Mouse (Mus musculus): ENCODE measurements around the gene Slc30a9. TPM values are rescaled to one million over a fixed set of nuclear protein-coding genes. Genes with fewer than 3 reads are reported as not detected.

Slc30a9 gene
- polyA plus RNA-seq, 1 experiment: 138 TPM

GRCm38 (mm10) chr5:67299847-67300412 is 6.8 kb upstream of the Slc30a9 start:
- Histone ChIP-seq H3K27ac (replicated peaks; ENCODE audit: low read depth, low read length) (no peak overlapping the region), H3K4me3 (ENCODE audit: insufficient read depth, low read depth, low read length) (no peak overlapping the region), H3K4me1 (ENCODE audit: control insufficient read depth, insufficient read depth, insufficient read length, low read length) (no peaks in the 10 kb centered on the region)

- H3K4me3 ChIP-seq (ENCODE audit: insufficient read depth, low read depth, low read length): no peak overlapping the region
- no peak overlapping the region for H3K27ac ChIP-seq (replicated peaks; ENCODE audit: low read depth, low read length)
- H3K4me1 ChIP-seq (ENCODE audit: control insufficient read depth, insufficient read depth, insufficient read length, low read length): no peaks in the 10 kb centered on the region
Measured at GRCm38 (mm10) chr5:67300926-67301597, 5.7 kb upstream of the Slc30a9 start.

DNA sequence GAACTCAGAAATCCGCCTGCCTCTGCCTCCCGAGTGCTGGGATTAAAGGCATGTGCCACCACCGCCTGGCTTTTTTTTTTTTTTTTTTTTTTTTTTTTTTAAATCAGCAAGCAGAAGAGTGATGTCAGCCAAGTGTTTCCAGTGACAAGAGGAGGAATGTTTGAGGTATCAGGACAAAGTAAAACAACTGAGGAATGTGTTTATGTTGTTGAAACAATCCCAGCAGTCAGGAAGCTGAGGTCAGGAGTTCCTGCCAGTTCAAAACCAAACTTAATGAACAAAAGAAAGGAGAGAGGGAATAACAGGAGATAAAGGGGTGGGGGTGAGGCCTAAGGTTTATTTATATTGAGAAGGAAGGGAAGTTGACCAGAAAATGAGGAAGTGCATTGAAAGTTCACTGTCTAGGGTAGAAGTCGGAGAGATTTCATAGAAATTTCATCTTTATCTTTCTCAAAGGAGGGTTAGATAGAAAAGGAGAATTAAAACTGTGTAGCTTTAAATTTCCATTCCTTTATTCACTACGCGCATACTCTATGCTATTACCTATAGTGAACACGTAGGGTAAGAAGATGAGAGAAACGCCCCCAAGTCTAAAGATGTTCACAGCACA is 4.9 kb upstream of the Slc30a9 start:
- H3K4me3 ChIP-seq (ENCODE audit: insufficient read depth, low read depth, low read length): no peak overlapping the region
- H3K27ac ChIP-seq (replicated peaks; ENCODE audit: low read depth, low read length): no peak overlapping the region
- no peaks in the 10 kb centered on the region for H3K4me1 ChIP-seq (ENCODE audit: control insufficient read depth, insufficient read depth, insufficient read length, low read length)

- no peak overlapping the region for H3K4me3 ChIP-seq (ENCODE audit: insufficient read depth, low read depth, low read length)
- H3K27ac ChIP-seq (replicated peaks; ENCODE audit: low read depth, low read length): no peak overlapping the region
- no peaks in the 10 kb centered on the region for H3K4me1 ChIP-seq (ENCODE audit: control insufficient read depth, insufficient read depth, insufficient read length, low read length)
Measured at GRCm38 (mm10) chr5:67303816-67304215, 2.9 kb upstream of the Slc30a9 start.

- peak overlapping the region; percentile 97 for H3K4me3 ChIP-seq (ENCODE audit: insufficient read depth, low read depth, low read length)
- H3K27ac ChIP-seq (replicated peaks; ENCODE audit: low read depth, low read length): no peak overlapping the region
- H3K4me1 ChIP-seq (ENCODE audit: control insufficient read depth, insufficient read depth, insufficient read length, low read length): no peaks in the 10 kb centered on the region
Measured at GRCm38 (mm10) chr5:67307659-67308222, 986 bp downstream of the Slc30a9 start.

DNA sequence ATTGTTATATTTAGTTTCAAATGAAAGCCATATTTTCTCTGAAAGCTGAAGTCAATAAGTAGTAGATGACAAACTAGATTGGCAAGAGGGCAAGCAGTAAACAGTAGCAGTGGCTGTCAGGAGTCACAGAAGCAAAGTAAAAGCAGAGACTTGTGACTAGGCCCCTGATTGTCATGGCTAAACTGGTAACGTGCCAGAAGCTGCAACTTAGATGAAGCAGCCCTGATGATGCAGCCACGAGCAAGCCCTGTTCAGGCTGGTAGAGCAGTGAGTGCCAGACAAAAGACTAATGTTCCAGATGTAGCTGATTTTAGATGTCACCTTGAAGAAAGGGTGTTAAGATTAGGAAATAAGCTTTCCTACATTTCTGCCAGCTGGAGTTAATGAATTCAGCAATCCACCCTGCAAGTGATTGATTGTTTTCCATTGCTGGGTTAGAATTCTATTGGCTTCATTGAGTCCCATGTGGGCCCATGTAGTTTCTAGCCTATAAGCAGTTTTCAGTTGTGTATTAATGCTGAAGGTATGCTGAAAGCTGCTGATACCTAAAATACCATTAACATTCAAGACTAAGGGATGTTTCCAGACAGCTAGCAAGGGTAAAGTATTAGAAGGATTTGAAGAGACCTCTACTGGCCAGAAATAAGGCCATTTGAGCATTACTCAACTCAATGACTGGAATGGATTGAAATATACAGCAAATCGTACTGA is 5.2 kb downstream of the Slc30a9 start:
- H3K4me3 ChIP-seq (ENCODE audit: insufficient read depth, low read depth, low read length): no peak overlapping the region
- no peaks in the 10 kb centered on the region for H3K4me1 ChIP-seq (ENCODE audit: control insufficient read depth, insufficient read depth, insufficient read length, low read length)
- H3K27ac ChIP-seq (replicated peaks; ENCODE audit: low read depth, low read length): no peak overlapping the region

GRCm38 (mm10) chr5:67312522-67312851 is 5.7 kb downstream of the Slc30a9 start:
- Histone ChIP-seq H3K4me1 (ENCODE audit: control insufficient read depth, insufficient read depth, insufficient read length, low read length) (no peaks in the 10 kb centered on the region), H3K4me3 (ENCODE audit: insufficient read depth, low read depth, low read length) (no peak overlapping the region), H3K27ac (replicated peaks; ENCODE audit: low read depth, low read length) (no peak overlapping the region)

GRCm38 (mm10) chr5:67321656-67322268 is 15.0 kb downstream of the Slc30a9 start:
- H3K4me3 ChIP-seq (ENCODE audit: insufficient read depth, low read depth, low read length): no peak overlapping the region
- H3K4me1 ChIP-seq (ENCODE audit: control insufficient read depth, insufficient read depth, insufficient read length, low read length): no peaks in the 10 kb centered on the region
- H3K27ac ChIP-seq (replicated peaks; ENCODE audit: low read depth, low read length): no peak overlapping the region

- H3K4me3 ChIP-seq (ENCODE audit: insufficient read depth, low read depth, low read length): no peak overlapping the region
- H3K4me1 ChIP-seq (ENCODE audit: control insufficient read depth, insufficient read depth, insufficient read length, low read length): no peaks in the 10 kb centered on the region
- no peak overlapping the region for H3K27ac ChIP-seq (replicated peaks; ENCODE audit: low read depth, low read length)
Measured at GRCm38 (mm10) chr5:67324032-67324431, 17.3 kb downstream of the Slc30a9 start.

- Histone ChIP-seq H3K27ac (replicated peaks; ENCODE audit: low read depth, low read length) (no peak overlapping the region), H3K4me1 (ENCODE audit: control insufficient read depth, insufficient read depth, insufficient read length, low read length) (no peaks in the 10 kb centered on the region), H3K4me3 (ENCODE audit: insufficient read depth, low read depth, low read length) (no peak overlapping the region)
Measured at GRCm38 (mm10) chr5:67340811-67341210, 34.1 kb downstream of the Slc30a9 start.

GRCm38 (mm10) chr5:67347060-67347459 is 40.3 kb downstream of the Slc30a9 start:
- Histone ChIP-seq H3K4me3 (ENCODE audit: insufficient read depth, low read depth, low read length) (no peak overlapping the region), H3K4me1 (ENCODE audit: control insufficient read depth, insufficient read depth, insufficient read length, low read length) (no peaks in the 10 kb centered on the region), H3K27ac (replicated peaks; ENCODE audit: low read depth, low read length) (no peak overlapping the region)

DNA sequence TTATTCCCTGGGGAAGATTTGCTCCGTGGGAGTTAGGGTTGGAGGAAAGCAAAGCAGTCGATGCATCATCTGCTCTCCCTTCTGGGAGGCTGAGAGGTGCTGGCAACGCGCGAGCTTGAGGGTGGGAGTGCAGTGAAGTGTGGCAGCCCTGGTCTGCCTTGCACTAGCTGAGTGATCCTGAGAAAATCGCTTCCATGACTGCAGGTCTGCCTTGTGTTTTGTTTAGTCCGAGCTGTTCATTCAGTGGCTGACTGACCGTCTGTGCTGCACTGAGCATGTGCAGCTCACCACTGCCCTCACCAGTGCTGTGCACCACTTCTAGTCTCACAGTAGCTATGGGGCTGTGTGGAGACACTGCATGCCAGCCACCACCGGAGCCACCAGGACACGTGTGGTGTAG is 42.2 kb downstream of the Slc30a9 start:
- Histone ChIP-seq H3K27ac (replicated peaks; ENCODE audit: low read depth, low read length) (no peak overlapping the region), H3K4me3 (ENCODE audit: insufficient read depth, low read depth, low read length) (no peak overlapping the region), H3K4me1 (ENCODE audit: control insufficient read depth, insufficient read depth, insufficient read length, low read length) (no peaks in the 10 kb centered on the region)

- Histone ChIP-seq H3K4me3 (ENCODE audit: insufficient read depth, low read depth, low read length) (no peak overlapping the region), H3K4me1 (ENCODE audit: control insufficient read depth, insufficient read depth, insufficient read length, low read length) (no peaks in the 10 kb centered on the region), H3K27ac (replicated peaks; ENCODE audit: low read depth, low read length) (no peak overlapping the region)
Measured at GRCm38 (mm10) chr5:67362316-67362715, 55.6 kb downstream of the Slc30a9 start.

DNA sequence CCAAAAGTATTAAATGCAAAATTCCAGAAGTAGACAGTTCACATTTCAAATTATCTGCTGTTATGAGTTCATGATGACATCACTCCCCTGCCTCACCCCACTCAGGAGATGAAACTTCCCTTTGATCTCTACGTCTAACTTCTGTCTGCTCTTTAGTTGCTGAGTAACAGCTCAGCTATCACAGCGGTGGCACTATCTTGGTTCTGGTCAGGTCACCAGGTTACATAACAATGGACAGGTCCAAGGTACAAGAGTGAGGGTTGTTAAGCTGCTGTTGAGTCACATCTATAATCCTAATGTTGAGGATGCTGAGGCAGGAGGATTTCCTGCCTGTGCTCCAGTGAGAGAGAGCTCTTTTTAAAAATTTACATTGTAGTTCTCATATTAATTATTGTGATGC is 56.2 kb downstream of the Slc30a9 start:
- H3K4me3 ChIP-seq (ENCODE audit: insufficient read depth, low read depth, low read length): no peak overlapping the region
- no peak overlapping the region for H3K27ac ChIP-seq (replicated peaks; ENCODE audit: low read depth, low read length)
- no peaks in the 10 kb centered on the region for H3K4me1 ChIP-seq (ENCODE audit: control insufficient read depth, insufficient read depth, insufficient read length, low read length)

DNA sequence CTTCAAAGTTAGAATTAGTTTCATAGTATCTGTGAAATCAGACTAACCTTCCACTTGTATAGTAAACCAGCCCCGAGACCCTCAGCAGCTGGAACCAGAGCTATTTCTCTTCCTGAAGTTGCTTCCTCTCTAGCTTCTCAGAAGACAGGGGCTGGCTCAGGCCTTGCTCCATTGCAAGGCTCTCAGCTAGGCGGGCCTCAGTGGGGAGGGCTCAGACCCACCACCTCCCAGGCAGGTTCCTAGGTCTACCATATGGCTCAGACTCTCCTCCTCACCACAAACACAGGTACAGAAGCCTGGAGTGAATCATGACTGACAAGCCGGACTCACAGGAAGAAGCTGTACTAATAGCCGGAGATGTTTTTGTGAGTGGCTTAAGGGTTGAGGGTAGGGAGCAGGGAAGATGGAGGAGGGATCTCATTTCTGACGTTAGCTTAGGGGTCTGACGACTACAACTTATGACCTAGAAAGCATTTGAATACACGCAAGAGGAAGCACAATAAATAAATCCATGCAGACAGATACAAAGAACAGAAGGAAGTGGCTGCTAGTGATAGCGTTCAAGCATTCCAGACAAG is 70.4 kb downstream of the Slc30a9 start:
- Histone ChIP-seq H3K27ac (replicated peaks; ENCODE audit: low read depth, low read length) (no peak overlapping the region), H3K4me1 (ENCODE audit: control insufficient read depth, insufficient read depth, insufficient read length, low read length) (no peaks in the 10 kb centered on the region), H3K4me3 (ENCODE audit: insufficient read depth, low read depth, low read length) (no peak overlapping the region)
